Mouse (Mus musculus): ENCODE data around the gene Skap2. TPM values are rescaled to one million over a fixed set of nuclear protein-coding genes. Genes with fewer than 3 reads are reported as not detected.

The Skap2 gene
- polyA plus RNA-seq, 1 experiment from 2014 or later, result 65.0 TPM

DNA sequence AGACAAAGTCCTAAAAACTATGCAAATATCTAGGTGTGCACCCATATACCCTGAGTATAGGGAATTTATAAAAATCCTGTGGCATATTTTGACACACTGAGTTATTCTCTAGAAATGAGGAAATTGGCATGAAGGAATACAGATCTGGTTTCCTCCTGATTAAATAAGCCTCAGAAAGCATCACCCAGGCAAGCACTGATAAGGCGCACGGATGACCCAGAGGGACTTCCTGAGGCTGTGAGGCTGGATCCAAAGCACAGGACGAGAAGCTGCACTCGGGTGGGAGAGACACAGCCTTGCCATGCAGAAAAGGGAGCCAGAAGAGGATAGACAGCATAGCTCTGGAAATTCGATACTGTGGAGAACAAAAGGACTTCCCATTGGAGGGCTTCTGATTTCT lies 12.4 kb upstream of the Skap2 start:
- WGBS, result 29% methylated on average over 5 of the region's 5 CpGs
- no peak overlapping the region for H3K9ac ChIP-seq
- peaks cover 12% of the 10 kb centered on the region for H3K4me1 ChIP-seq
- H3K36me3 ChIP-seq, result no peaks in the 10 kb centered on the region
- no peaks in the 10 kb centered on the region for H3K27me3 ChIP-seq
- no peak overlapping the region for H3K4me2 ChIP-seq
- H3K4me3 ChIP-seq, result no peak overlapping the region
- H3K9me3 ChIP-seq, result no peaks in the 10 kb centered on the region
- ATAC-seq (ENCODE audit: borderline replicate concordance, extremely low read depth, low FRiP score, low TSS enrichment), result no peak
- H3K27ac ChIP-seq, result no peak overlapping the region

GRCm38 (mm10) chr6:52022363-52022762 lies 10.0 kb upstream of the Skap2 start:
- Histone ChIP-seq H3K27me3 (no peaks in the 10 kb centered on the region), H3K4me1 (peaks cover 12% of the 10 kb centered on the region), H3K4me3 (no peak overlapping the region), H3K36me3 (no peaks in the 10 kb centered on the region), H3K4me2 (no peak overlapping the region), H3K9me3 (no peaks in the 10 kb centered on the region), H3K27ac (no peak overlapping the region), H3K9ac (no peak overlapping the region)
- WGBS, result 58% methylated on average over 4 of the region's 5 CpGs
- no peak for ATAC-seq (ENCODE audit: borderline replicate concordance, extremely low read depth, low FRiP score, low TSS enrichment)

GRCm38 (mm10) chr6:52020276-52020675 lies 7.9 kb upstream of the Skap2 start:
- no peaks in the 10 kb centered on the region for H3K36me3 ChIP-seq
- H3K27ac ChIP-seq, result no peak overlapping the region
- no peak overlapping the region for H3K4me3 ChIP-seq
- H3K9ac ChIP-seq, result no peak overlapping the region
- ATAC-seq (ENCODE audit: borderline replicate concordance, extremely low read depth, low FRiP score, low TSS enrichment), result no peak
- H3K4me1 ChIP-seq, result no peaks in the 10 kb centered on the region
- H3K9me3 ChIP-seq, result no peaks in the 10 kb centered on the region
- no peak overlapping the region for H3K4me2 ChIP-seq
- no peaks in the 10 kb centered on the region for H3K27me3 ChIP-seq
- 72% methylated on average over 5 of the region's 5 CpGs for WGBS

GRCm38 (mm10) chr6:52013245-52013945 lies 1.0 kb upstream of the Skap2 start:
- no peaks in the 10 kb centered on the region for H3K36me3 ChIP-seq
- 19% methylated on average over 3 of the region's 3 CpGs for WGBS
- no peaks in the 10 kb centered on the region for H3K9me3 ChIP-seq
- no peak overlapping the region for H3K27ac ChIP-seq
- peak overlapping the region; percentile 83 for H3K4me2 ChIP-seq
- no peak for ATAC-seq (ENCODE audit: borderline replicate concordance, extremely low read depth, low FRiP score, low TSS enrichment)
- peaks cover 15% of the 10 kb centered on the region; the same call in 1 of the 2 replicates for H3K27me3 ChIP-seq
- H3K4me1 ChIP-seq, result peaks cover 17% of the 10 kb centered on the region
- peak overlapping the region; percentile 44 for H3K9ac ChIP-seq
- H3K4me3 ChIP-seq, result peak overlapping the region; percentile 73

GRCm38 (mm10) chr6:52011559-52012408 lies 565 bp downstream of the Skap2 start:
- ATAC-seq (ENCODE audit: borderline replicate concordance, extremely low read depth, low FRiP score, low TSS enrichment), result peak; percentile 91
- H3K9ac ChIP-seq, result peak overlapping the region; percentile 55
- peak overlapping the region; percentile 83 for H3K4me2 ChIP-seq
- peak overlapping the region; percentile 83 for H3K27ac ChIP-seq
- H3K36me3 ChIP-seq, result no peaks in the 10 kb centered on the region
- H3K27me3 ChIP-seq, result peaks cover 28% of the 10 kb centered on the region; the same call in 1 of the 2 replicates
- 5% methylated on average over 26 of the region's 26 CpGs for WGBS
- H3K9me3 ChIP-seq, result no peaks in the 10 kb centered on the region
- peak overlapping the region; percentile 73 for H3K4me3 ChIP-seq
- H3K4me1 ChIP-seq, result peaks cover 21% of the 10 kb centered on the region

- peaks cover 27% of the 10 kb centered on the region for H3K4me1 ChIP-seq
- H3K4me3 ChIP-seq, result no peak overlapping the region
- no peak for ATAC-seq (ENCODE audit: borderline replicate concordance, extremely low read depth, low FRiP score, low TSS enrichment)
- H3K9ac ChIP-seq, result no peak overlapping the region
- no peak overlapping the region for H3K27ac ChIP-seq
- WGBS, result 52% methylated on average over 6 of the region's 6 CpGs
- no peaks in the 10 kb centered on the region for H3K36me3 ChIP-seq
- H3K27me3 ChIP-seq, result peaks cover 37% of the 10 kb centered on the region
- no peak overlapping the region for H3K4me2 ChIP-seq
- H3K9me3 ChIP-seq, result no peaks in the 10 kb centered on the region
Measured at GRCm38 (mm10) chr6:52009385-52009784, 3.0 kb downstream of the Skap2 start.

DNA sequence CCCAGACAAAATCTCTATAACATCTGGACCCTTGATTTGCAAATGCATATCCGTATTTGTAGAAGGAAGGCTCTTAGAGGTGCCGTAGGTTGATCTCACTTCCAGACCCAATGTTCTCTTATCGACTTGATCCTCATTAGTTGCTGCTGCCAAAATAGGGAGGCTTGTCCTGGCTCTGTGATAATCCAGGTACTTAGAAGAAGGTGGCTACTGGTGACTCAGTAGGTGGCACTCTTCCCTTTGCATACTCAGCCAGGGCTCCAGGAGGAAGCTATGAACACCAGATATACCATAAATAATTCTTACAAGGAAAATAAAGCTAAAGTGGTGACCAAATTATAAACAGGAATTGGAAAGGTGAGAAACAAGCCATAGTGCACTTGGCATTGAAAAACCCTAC lies 3.6 kb downstream of the Skap2 start:
- 40% methylated on average over 3 of the region's 3 CpGs for WGBS
- no peak for ATAC-seq (ENCODE audit: borderline replicate concordance, extremely low read depth, low FRiP score, low TSS enrichment)
- Histone ChIP-seq H3K4me2 (no peak overlapping the region), H3K27ac (no peak overlapping the region), H3K9me3 (no peaks in the 10 kb centered on the region), H3K36me3 (no peaks in the 10 kb centered on the region), H3K4me3 (no peak overlapping the region), H3K4me1 (peaks cover 29% of the 10 kb centered on the region), H3K9ac (no peak overlapping the region), H3K27me3 (peaks cover 42% of the 10 kb centered on the region)

- no peak for ATAC-seq (ENCODE audit: borderline replicate concordance, extremely low read depth, low FRiP score, low TSS enrichment)
- WGBS, result 18% methylated on average over 13 of the region's 13 CpGs
- Histone ChIP-seq H3K36me3 (no peaks in the 10 kb centered on the region), H3K9ac (peak overlapping the region; percentile 43), H3K9me3 (no peaks in the 10 kb centered on the region), H3K4me1 (peaks cover 23% of the 10 kb centered on the region), H3K27ac (peak overlapping the region; percentile 53), H3K4me2 (peak overlapping the region; percentile 53), H3K4me3 (peak overlapping the region; percentile 18), H3K27me3 (peaks cover 43% of the 10 kb centered on the region)
Measured at GRCm38 (mm10) chr6:52006649-52007218, 5.6 kb downstream of the Skap2 start.

GRCm38 (mm10) chr6:52005963-52006648 lies 6.2 kb downstream of the Skap2 start:
- 9% methylated on average over 19 of the region's 19 CpGs for WGBS
- ATAC-seq (ENCODE audit: borderline replicate concordance, extremely low read depth, low FRiP score, low TSS enrichment), result no peak
- peak overlapping the region; percentile 53 for H3K27ac ChIP-seq

GRCm38 (mm10) chr6:52005616-52005962 lies 6.8 kb downstream of the Skap2 start:
- Histone ChIP-seq H3K9me3 (no peaks in the 10 kb centered on the region), H3K36me3 (no peaks in the 10 kb centered on the region), H3K27ac (peak overlapping the region; percentile 53), H3K4me2 (peak overlapping the region; percentile 53), H3K9ac (peak overlapping the region; percentile 43; the same call in 1 of the 2 replicates), H3K27me3 (peaks cover 43% of the 10 kb centered on the region), H3K4me3 (peak overlapping the region; percentile 18; the same call in 1 of the 2 replicates), H3K4me1 (peaks cover 14% of the 10 kb centered on the region)
- 19% methylated on average over 8 of the region's 8 CpGs for WGBS
- ATAC-seq (ENCODE audit: borderline replicate concordance, extremely low read depth, low FRiP score, low TSS enrichment), result no peak

More at GRCm38 (mm10) chr6:52005963-52006648, 6.2 kb downstream of the Skap2 start:
- H3K4me1 ChIP-seq, result peaks cover 17% of the 10 kb centered on the region
- peaks cover 43% of the 10 kb centered on the region for H3K27me3 ChIP-seq
- no peaks in the 10 kb centered on the region for H3K9me3 ChIP-seq
- H3K4me3 ChIP-seq, result peak overlapping the region; percentile 18
- H3K9ac ChIP-seq, result peak overlapping the region; percentile 43
- no peaks in the 10 kb centered on the region for H3K36me3 ChIP-seq
- H3K4me2 ChIP-seq, result peak overlapping the region; percentile 53

DNA sequence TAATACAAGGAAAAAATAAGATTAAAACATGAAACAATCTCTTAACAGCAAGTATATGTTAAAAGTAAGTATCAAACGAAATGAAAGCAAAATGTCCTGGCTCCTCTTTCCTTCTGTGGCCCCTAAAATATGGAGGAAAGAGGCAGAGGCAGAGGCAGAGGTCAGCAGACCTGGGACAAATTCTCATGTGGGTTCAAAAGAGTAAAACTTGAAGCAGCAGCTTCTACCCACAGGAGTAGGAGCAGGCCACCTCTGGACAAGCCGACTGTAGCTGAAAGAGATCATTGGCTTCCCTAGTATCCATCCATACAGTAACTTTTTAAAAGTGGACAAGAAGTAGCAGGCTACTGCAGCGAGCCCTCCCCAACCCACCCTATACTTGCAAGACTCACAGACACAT lies 7.4 kb downstream of the Skap2 start:
- H3K36me3 ChIP-seq, result no peaks in the 10 kb centered on the region
- no peak overlapping the region for H3K27ac ChIP-seq
- peak overlapping the region; percentile 53 for H3K4me2 ChIP-seq
- H3K4me3 ChIP-seq, result 0 out of 2 replicates have a peak overlapping the region, but pooled peaks have one; percentile 9
- WGBS, result 35% methylated on average over 3 of the region's 3 CpGs
- peaks cover 14% of the 10 kb centered on the region for H3K4me1 ChIP-seq
- 0 out of 2 replicates have a peak overlapping the region, but pooled peaks have one; percentile 32 for H3K9ac ChIP-seq
- no peaks in the 10 kb centered on the region for H3K9me3 ChIP-seq
- ATAC-seq (ENCODE audit: borderline replicate concordance, extremely low read depth, low FRiP score, low TSS enrichment), result no peak
- peaks cover 39% of the 10 kb centered on the region for H3K27me3 ChIP-seq

Measured in lung, embryonic 15.5 days (tissue).